Mouse (Mus musculus) brain, embryonic 14.5 days (tissue): ENCODE data around the gene Lims1.
"Not testable (repeated sequence)": the region's sequence is repeated elsewhere in the genome, so short reads cannot be mapped to it uniquely, and the experiment has no call there.

Experiments used
- CTCF ChIP-seq: fragments of 200-500 bp; IDR thresholded peaks from 2 replicates; pipeline ENCODE4 v1.5.1; 2012; ENCODE audit warnings: inconsistent platforms, mild to moderate bottlenecking, moderate library complexity, borderline replicate concordance; ENCODE audit not compliant: insufficient read depth, insufficient read length; ENCODE audit errors: extremely low read depth
- POLR2A ChIP-seq: fragments of 200-500 bp; IDR thresholded peaks from 2 replicates; pipeline ENCODE4 v1.6.1; 2012; ENCODE audit warnings: mild to moderate bottlenecking, inconsistent platforms, borderline replicate concordance; ENCODE audit not compliant: poor library complexity, insufficient read depth, insufficient read length, severe bottlenecking; ENCODE audit errors: extremely low read depth

DNA sequence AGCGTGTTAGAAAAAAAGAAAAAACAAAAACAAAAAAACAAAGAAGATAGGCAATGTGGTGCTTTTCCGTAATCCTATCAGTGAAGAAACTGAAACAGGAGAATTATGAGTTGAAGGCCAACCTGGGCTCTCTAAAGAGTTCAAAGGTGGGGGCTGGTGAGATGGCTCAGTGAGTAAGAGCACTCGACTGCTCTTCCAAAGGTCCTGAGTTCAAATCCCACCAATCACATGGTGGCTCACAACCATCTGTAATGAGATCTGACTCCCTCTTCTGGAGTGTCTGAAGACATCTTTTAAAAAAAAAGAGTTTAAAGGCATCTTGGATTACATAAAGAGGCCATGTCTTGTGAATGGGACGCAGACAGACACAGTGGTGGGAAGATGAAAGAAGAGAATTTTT lies 13.8 kb downstream of the Lims1 start:
- not testable (repeated sequence) for TF ChIP-seq CTCF, POLR2A
